Mouse (Mus musculus): ENCODE data around the gene Olfr1022. TPM values are rescaled to one million over a fixed set of nuclear protein-coding genes. Genes with fewer than 3 reads are reported as not detected.

Olfr1022 gene
- not detected in 2 replicates for polyA plus RNA-seq (2015; fragmentation: Nextera tagmentation; extraction: Ambion mirVana)

GRCm38 (mm10) chr2:85868294-85868693 is at the start of gene Olfr1022:
Gene Olfr1022, plus strand, starts transcription at chr2:85868594.
- ATAC-seq = no peak
- no peak within 1 kb of the TSS for H3K9ac ChIP-seq (ENCODE audit: low read depth, low read length)
- no peaks in the 10 kb centered on the region for H3K36me3 ChIP-seq (ENCODE audit: control insufficient read depth, insufficient read depth)
- no peaks in the 10 kb centered on the region for H3K9me3 ChIP-seq (ENCODE audit: control insufficient read depth)
- H3K4me1 ChIP-seq (replicated peaks; ENCODE audit: control insufficient read depth, insufficient read depth, low read length) = no peaks in the 10 kb centered on the region
- TF ChIP-seq CTCF (IDR thresholded peaks at IDR 0.05; ENCODE audit: low read depth) = no peak
- no peak within 1 kb of the TSS for H3K4me3 ChIP-seq (ENCODE audit: low read depth, low read length)
- no peaks in the 10 kb centered on the region for H3K27me3 ChIP-seq (replicated peaks; ENCODE audit: control insufficient read depth, insufficient read depth, low read length)
- 46% methylated on average over 2 of the region's 2 CpGs for WGBS
- H3K4me2 ChIP-seq (replicated peaks; ENCODE audit: low read depth) = no peak within 1 kb of the TSS
- H3K27ac ChIP-seq (ENCODE audit: low read depth, low read length) = no peak within 1 kb of the TSS

DNA sequence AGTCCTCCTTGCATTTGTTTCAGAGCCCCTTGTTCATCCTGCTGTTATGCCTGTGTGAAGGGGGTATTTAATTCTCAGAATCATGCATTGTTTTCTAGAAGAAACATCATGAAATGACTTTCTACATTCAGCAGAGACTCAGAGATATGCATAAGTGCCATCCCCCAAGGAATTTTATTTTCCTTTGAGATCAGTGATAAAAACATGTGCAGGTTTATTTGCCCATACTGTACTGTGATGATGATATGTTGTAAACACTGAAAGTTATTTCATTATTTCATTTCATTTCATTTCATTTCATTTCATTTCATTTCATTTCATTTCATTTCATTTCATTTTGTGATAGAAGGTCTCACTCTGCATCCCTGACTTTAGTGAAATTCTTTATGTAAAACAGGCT is 23.0 kb upstream of the Olfr1022 start, which contains the start of gene Olfr1019:
Gene Olfr1019 (minus strand): TSS at position 101 of the 400 bp plus-strand sequence.
- ATAC-seq = no peak
- Histone ChIP-seq H3K9ac (ENCODE audit: low read depth, low read length) (no peak within 1 kb of the TSS), H3K4me2 (replicated peaks; ENCODE audit: low read depth) (no peak within 1 kb of the TSS), H3K27me3 (replicated peaks; ENCODE audit: control insufficient read depth, insufficient read depth, low read length) (no peaks in the 10 kb centered on the region), H3K27ac (ENCODE audit: low read depth, low read length) (no peak within 1 kb of the TSS), H3K4me3 (ENCODE audit: low read depth, low read length) (no peak within 1 kb of the TSS), H3K9me3 (ENCODE audit: control insufficient read depth) (no peaks in the 10 kb centered on the region), H3K4me1 (replicated peaks; ENCODE audit: control insufficient read depth, insufficient read depth, low read length) (no peaks in the 10 kb centered on the region), H3K36me3 (ENCODE audit: control insufficient read depth, insufficient read depth) (no peaks in the 10 kb centered on the region)
- no peak for TF ChIP-seq CTCF (IDR thresholded peaks at IDR 0.05; ENCODE audit: low read depth)

- 92% methylated on average over 1 of the region's 1 CpGs for WGBS
- no peak for TF ChIP-seq CTCF (IDR thresholded peaks at IDR 0.05; ENCODE audit: low read depth)
- H3K9ac ChIP-seq (ENCODE audit: low read depth, low read length) = no peak within 1 kb of the TSS
- H3K36me3 ChIP-seq (ENCODE audit: control insufficient read depth, insufficient read depth) = no peaks in the 10 kb centered on the region
- no peak within 1 kb of the TSS for H3K27ac ChIP-seq (ENCODE audit: low read depth, low read length)
- no peak within 1 kb of the TSS for H3K4me2 ChIP-seq (replicated peaks; ENCODE audit: low read depth)
- H3K27me3 ChIP-seq (replicated peaks; ENCODE audit: control insufficient read depth, insufficient read depth, low read length) = no peaks in the 10 kb centered on the region
- H3K9me3 ChIP-seq (ENCODE audit: control insufficient read depth) = no peaks in the 10 kb centered on the region
- H3K4me3 ChIP-seq (ENCODE audit: low read depth, low read length) = no peak within 1 kb of the TSS
- no peak for ATAC-seq
- no peaks in the 10 kb centered on the region for H3K4me1 ChIP-seq (replicated peaks; ENCODE audit: control insufficient read depth, insufficient read depth, low read length)
Observed at GRCm38 (mm10) chr2:85846730-85847129, 21.7 kb upstream of the Olfr1022 start, which contains the start of gene Olfr1020. Gene Olfr1020, plus strand, starts transcription at chr2:85847030.

GRCm38 (mm10) chr2:85885340-85885739 is 16.9 kb downstream of the Olfr1022 start, which contains the start of gene Olfr1023:
Gene Olfr1023, plus strand, starts transcription at chr2:85885640.
- Histone ChIP-seq H3K9ac (ENCODE audit: low read depth, low read length) (no peak within 1 kb of the TSS), H3K4me1 (replicated peaks; ENCODE audit: control insufficient read depth, insufficient read depth, low read length) (no peaks in the 10 kb centered on the region), H3K4me3 (ENCODE audit: low read depth, low read length) (no peak within 1 kb of the TSS), H3K9me3 (ENCODE audit: control insufficient read depth) (no peaks in the 10 kb centered on the region), H3K36me3 (ENCODE audit: control insufficient read depth, insufficient read depth) (no peaks in the 10 kb centered on the region), H3K27ac (ENCODE audit: low read depth, low read length) (no peak within 1 kb of the TSS), H3K4me2 (replicated peaks; ENCODE audit: low read depth) (no peak within 1 kb of the TSS), H3K27me3 (replicated peaks; ENCODE audit: control insufficient read depth, insufficient read depth, low read length) (no peaks in the 10 kb centered on the region)
- TF ChIP-seq CTCF (IDR thresholded peaks at IDR 0.05; ENCODE audit: low read depth) = no peak
- 70% methylated on average over 2 of the region's 2 CpGs for WGBS
- ATAC-seq = no peak

GRCm38 (mm10) chr2:85904952-85905351 is 36.6 kb downstream of the Olfr1022 start, which contains the start of gene Olfr1024:
Gene Olfr1024, minus strand, starts transcription at chr2:85905052.
- Histone ChIP-seq H3K9ac (ENCODE audit: low read depth, low read length) (no peak within 1 kb of the TSS), H3K4me2 (replicated peaks; ENCODE audit: low read depth) (no peak within 1 kb of the TSS), H3K4me3 (ENCODE audit: low read depth, low read length) (no peak within 1 kb of the TSS), H3K9me3 (ENCODE audit: control insufficient read depth) (no peaks in the 10 kb centered on the region), H3K27me3 (replicated peaks; ENCODE audit: control insufficient read depth, insufficient read depth, low read length) (no peaks in the 10 kb centered on the region), H3K36me3 (ENCODE audit: control insufficient read depth, insufficient read depth) (no peaks in the 10 kb centered on the region), H3K27ac (ENCODE audit: low read depth, low read length) (no peak within 1 kb of the TSS), H3K4me1 (replicated peaks; ENCODE audit: control insufficient read depth, insufficient read depth, low read length) (no peaks in the 10 kb centered on the region)
- 88% methylated on average over 3 of the region's 3 CpGs for WGBS
- no peak for ATAC-seq
- no peak for TF ChIP-seq CTCF (IDR thresholded peaks at IDR 0.05; ENCODE audit: low read depth)

GRCm38 (mm10) chr2:85913197-85913596 is 44.8 kb downstream of the Olfr1022 start:
- Histone ChIP-seq H3K27ac (ENCODE audit: low read depth, low read length) (no peak overlapping the region), H3K4me2 (replicated peaks; ENCODE audit: low read depth) (no peak overlapping the region), H3K4me1 (replicated peaks; ENCODE audit: control insufficient read depth, insufficient read depth, low read length) (no peaks in the 10 kb centered on the region), H3K27me3 (replicated peaks; ENCODE audit: control insufficient read depth, insufficient read depth, low read length) (no peaks in the 10 kb centered on the region), H3K36me3 (ENCODE audit: control insufficient read depth, insufficient read depth) (no peaks in the 10 kb centered on the region), H3K9me3 (ENCODE audit: control insufficient read depth) (no peaks in the 10 kb centered on the region), H3K4me3 (ENCODE audit: low read depth, low read length) (no peak overlapping the region), H3K9ac (ENCODE audit: low read depth, low read length) (no peak overlapping the region)
- TF ChIP-seq CTCF (IDR thresholded peaks at IDR 0.05; ENCODE audit: low read depth) = no peak
- no peak for ATAC-seq

DNA sequence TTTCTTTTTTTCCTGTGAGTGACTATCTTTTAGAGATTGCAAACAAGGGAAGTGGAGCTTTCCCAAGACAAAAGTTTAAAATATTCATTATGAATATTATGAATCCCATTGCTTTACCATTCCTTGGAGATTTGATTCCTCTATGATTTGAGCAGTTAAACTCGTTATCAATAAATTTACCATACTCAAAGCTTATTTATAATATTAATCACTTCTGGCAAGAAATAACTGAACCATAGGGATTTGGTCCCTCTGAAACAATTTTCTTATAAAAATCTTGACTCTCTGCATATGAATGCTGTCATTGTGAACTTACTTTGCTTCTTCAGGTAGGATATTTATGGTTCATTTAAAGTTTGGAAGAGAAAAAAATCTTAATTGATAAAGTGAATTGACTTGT is 46.5 kb downstream of the Olfr1022 start, which contains the start of gene Olfr1025-ps1:
Gene Olfr1025-ps1 (plus strand): TSS at position 301 of the 400 bp plus-strand sequence.
- Histone ChIP-seq H3K36me3 (ENCODE audit: control insufficient read depth, insufficient read depth) (no peaks in the 10 kb centered on the region), H3K27me3 (replicated peaks; ENCODE audit: control insufficient read depth, insufficient read depth, low read length) (no peaks in the 10 kb centered on the region), H3K4me1 (replicated peaks; ENCODE audit: control insufficient read depth, insufficient read depth, low read length) (no peaks in the 10 kb centered on the region), H3K9ac (ENCODE audit: low read depth, low read length) (no peak within 1 kb of the TSS), H3K9me3 (ENCODE audit: control insufficient read depth) (no peaks in the 10 kb centered on the region), H3K27ac (ENCODE audit: low read depth, low read length) (no peak within 1 kb of the TSS), H3K4me3 (ENCODE audit: low read depth, low read length) (no peak within 1 kb of the TSS), H3K4me2 (replicated peaks; ENCODE audit: low read depth) (no peak within 1 kb of the TSS)
- ATAC-seq = no peak
- no peak for TF ChIP-seq CTCF (IDR thresholded peaks at IDR 0.05; ENCODE audit: low read depth)
- WGBS = 48% methylated on average over 1 of the region's 1 CpGs

Other genes starting within 250 kb of the Olfr1022 start
- gene Olfr1002, start 217.9 kb upstream of the Olfr1022 start, polyA plus RNA-seq (2015; fragmentation: Nextera tagmentation; extraction: Ambion mirVana) = not detected in 2 replicates
- gene Olfr154, start 204.1 kb upstream of the Olfr1022 start, polyA plus RNA-seq (2015; fragmentation: Nextera tagmentation; extraction: Ambion mirVana) = not detected in 2 replicates
- gene Olfr1006, start 189.8 kb upstream of the Olfr1022 start, polyA plus RNA-seq (2015; fragmentation: Nextera tagmentation; extraction: Ambion mirVana) = not detected in 2 replicates
- not detected in 2 replicates for gene Olfr1008, start 179.2 kb upstream of the Olfr1022 start, polyA plus RNA-seq (2015; fragmentation: Nextera tagmentation; extraction: Ambion mirVana)
- not detected in 2 replicates for gene Olfr1009, start 153.2 kb upstream of the Olfr1022 start, polyA plus RNA-seq (2015; fragmentation: Nextera tagmentation; extraction: Ambion mirVana)
- gene Olfr1012, start 105.8 kb upstream of the Olfr1022 start, polyA plus RNA-seq (2015; fragmentation: Nextera tagmentation; extraction: Ambion mirVana) = not detected in 2 replicates
- gene Olfr1013, start 101.5 kb upstream of the Olfr1022 start, polyA plus RNA-seq (2015; fragmentation: Nextera tagmentation; extraction: Ambion mirVana) = not detected in 2 replicates
- not detected in 2 replicates for gene Olfr1014, start 95.9 kb upstream of the Olfr1022 start, polyA plus RNA-seq (2015; fragmentation: Nextera tagmentation; extraction: Ambion mirVana)
- gene Olfr1015, start 86.6 kb upstream of the Olfr1022 start, polyA plus RNA-seq (2015; fragmentation: Nextera tagmentation; extraction: Ambion mirVana) = not detected in 2 replicates
- not detected in 2 replicates for gene Olfr1016, start 66.0 kb upstream of the Olfr1022 start, polyA plus RNA-seq (2015; fragmentation: Nextera tagmentation; extraction: Ambion mirVana)
- not detected in 2 replicates for gene Olfr1018, start 50.1 kb upstream of the Olfr1022 start, polyA plus RNA-seq (2015; fragmentation: Nextera tagmentation; extraction: Ambion mirVana)
- gene Olfr1019, start 23.1 kb upstream of the Olfr1022 start, polyA plus RNA-seq (2015; fragmentation: Nextera tagmentation; extraction: Ambion mirVana) = not detected in 2 replicates
- gene Olfr1020, start 21.6 kb upstream of the Olfr1022 start, polyA plus RNA-seq (2015; fragmentation: Nextera tagmentation; extraction: Ambion mirVana) = not detected in 2 replicates
- not detected in 2 replicates for gene Olfr1023, start 17.0 kb downstream of the Olfr1022 start, polyA plus RNA-seq (2015; fragmentation: Nextera tagmentation; extraction: Ambion mirVana)
- gene Olfr1024, start 36.5 kb downstream of the Olfr1022 start, polyA plus RNA-seq (2015; fragmentation: Nextera tagmentation; extraction: Ambion mirVana) = not detected in 2 replicates
- not detected in 2 replicates for gene Olfr1025-ps1, start 46.6 kb downstream of the Olfr1022 start, polyA plus RNA-seq (2015; fragmentation: Nextera tagmentation; extraction: Ambion mirVana)
- not detected in 2 replicates for gene Olfr1026, start 53.0 kb downstream of the Olfr1022 start, polyA plus RNA-seq (2015; fragmentation: Nextera tagmentation; extraction: Ambion mirVana)
- gene Olfr1028, start 81.8 kb downstream of the Olfr1022 start, polyA plus RNA-seq (2015; fragmentation: Nextera tagmentation; extraction: Ambion mirVana) = not detected in 2 replicates
- gene Olfr1029, start 105.3 kb downstream of the Olfr1022 start, polyA plus RNA-seq (2015; fragmentation: Nextera tagmentation; extraction: Ambion mirVana) = not detected in 2 replicates
- gene Olfr1030, start 110.7 kb downstream of the Olfr1022 start, polyA plus RNA-seq (2015; fragmentation: Nextera tagmentation; extraction: Ambion mirVana) = not detected in 2 replicates
- gene Olfr1031, start 121.7 kb downstream of the Olfr1022 start, polyA plus RNA-seq (2015; fragmentation: Nextera tagmentation; extraction: Ambion mirVana) = not detected in 2 replicates
- not detected in 2 replicates for gene Olfr1032, start 136.9 kb downstream of the Olfr1022 start, polyA plus RNA-seq (2015; fragmentation: Nextera tagmentation; extraction: Ambion mirVana)
- 1.3 and 1.5 TPM in 2 replicates for gene Olfr1033, start 152.0 kb downstream of the Olfr1022 start, polyA plus RNA-seq (2015; fragmentation: Nextera tagmentation; extraction: Ambion mirVana)
- gene Olfr1034, start 177.3 kb downstream of the Olfr1022 start, polyA plus RNA-seq (2015; fragmentation: Nextera tagmentation; extraction: Ambion mirVana) = 0.03 TPM in 1 of 2 replicates, not detected in the other
- gene Olfr1036, start 205.4 kb downstream of the Olfr1022 start, polyA plus RNA-seq (2015; fragmentation: Nextera tagmentation; extraction: Ambion mirVana) = not detected in 2 replicates
- gene Olfr1037, start 218.8 kb downstream of the Olfr1022 start, polyA plus RNA-seq (2015; fragmentation: Nextera tagmentation; extraction: Ambion mirVana) = not detected in 2 replicates